Mouse (Mus musculus) hindbrain, embryonic 10.5 days (tissue): Measurements from ENCODE around the gene Klhl4. TPM values are rescaled to one million over a fixed set of nuclear protein-coding genes. Genes with fewer than 3 reads are reported as not detected.

ENCODE experiments used
- DNase-seq: peaks from one replicate; pipeline ENCODE4 v3.0.0-alpha.2; 2017; ENCODE audit warnings: low spot score
- H3K27ac ChIP-seq: fragments of 300-500 bp; sonication (generic); 2 replicates; pipeline ENCODE4 v1.5.1; 2016; ENCODE audit warnings: mild to moderate bottlenecking, moderate library complexity
- H3K27me3 ChIP-seq: fragments of 300-500 bp; sonication (generic); 2 replicates; pipeline ENCODE4 v1.6.1; 2016; ENCODE audit warnings: mild to moderate bottlenecking; ENCODE audit not compliant: poor library complexity, insufficient read depth, severe bottlenecking
- H3K36me3 ChIP-seq: fragments of 300-500 bp; sonication (generic); 2 replicates; pipeline ENCODE4 v1.6.1; 2016; ENCODE audit warnings: mild to moderate bottlenecking, moderate library complexity
- H3K4me1 ChIP-seq: fragments of 300-500 bp; sonication (generic); replicated peaks from 2 replicates; pipeline ENCODE4 v1.6.1; 2016; ENCODE audit warnings: mild to moderate bottlenecking
- H3K4me3 ChIP-seq: fragments of 300-500 bp; sonication (generic); 2 replicates; pipeline ENCODE4 v1.5.1; 2016; ENCODE audit warnings: mild to moderate bottlenecking, moderate library complexity
- H3K9me3 ChIP-seq: fragments of 300-500 bp; sonication (generic); 2 replicates; pipeline ENCODE4 v1.6.1; 2016; ENCODE audit warnings: mild to moderate bottlenecking, moderate library complexity
- WGBS: fragments of 180-500 bp; shearing (Covaris S2); methylation state at CpG from one replicate; pipeline ENCODE4 v1.1.7; 2016; 5-methylcytosine and 5-hydroxymethylcytosine counted together
- polyA plus RNA-seq: library from polyadenylated mRNA; unstranded; fragments of >200 nt; fragmentation: Nextera tagmentation; extraction: Ambion mirVana; gene quantifications from 2 replicates; pipeline ENCODE4 v1.2.1, GENCODE M21; 2016

Gene Klhl4
- 4.2 TPM in 2 replicates for polyA plus RNA-seq

GRCm38 (mm10) chrX:114473782-114474731 lies at the start of gene Klhl4:
Klhl4 (plus strand) TSS chrX:114474333.
- Histone ChIP-seq H3K4me3 (peak within 1 kb of the TSS; percentile 41), H3K4me1 (no peaks in the 10 kb centered on the region), H3K27me3 (no peaks in the 10 kb centered on the region), H3K27ac (peak within 1 kb of the TSS; percentile 40; the same call in 1 of the 2 replicates), H3K9me3 (no peaks in the 10 kb centered on the region), H3K36me3 (no peaks in the 10 kb centered on the region)
- 38% methylated on average over 14 of the region's 14 CpGs for WGBS
- peak; percentile 15 for DNase-seq

GRCm38 (mm10) chrX:114484153-114484552 lies 10.0 kb downstream of the Klhl4 start:
- Histone ChIP-seq H3K9me3 (no peaks in the 10 kb centered on the region), H3K27ac (no peak overlapping the region), H3K36me3 (no peaks in the 10 kb centered on the region), H3K4me3 (no peak overlapping the region), H3K4me1 (no peaks in the 10 kb centered on the region), H3K27me3 (no peaks in the 10 kb centered on the region)
- no peak for DNase-seq

- Histone ChIP-seq H3K9me3 (no peaks in the 10 kb centered on the region), H3K4me1 (no peaks in the 10 kb centered on the region), H3K36me3 (no peaks in the 10 kb centered on the region), H3K27me3 (no peaks in the 10 kb centered on the region), H3K27ac (no peak overlapping the region), H3K4me3 (no peak overlapping the region)
- DNase-seq: no peak
Measured at GRCm38 (mm10) chrX:114486691-114487090, 12.6 kb downstream of the Klhl4 start.

- H3K4me1 ChIP-seq: no peaks in the 10 kb centered on the region
- no peaks in the 10 kb centered on the region for H3K36me3 ChIP-seq
- WGBS: 39% methylated on average over 3 of the region's 3 CpGs
- H3K27me3 ChIP-seq: no peaks in the 10 kb centered on the region
- no peak overlapping the region for H3K27ac ChIP-seq
- H3K4me3 ChIP-seq: no peak overlapping the region
- DNase-seq: no peak
- H3K9me3 ChIP-seq: no peaks in the 10 kb centered on the region
Measured at GRCm38 (mm10) chrX:114558141-114558540, 84.0 kb downstream of the Klhl4 start.

GRCm38 (mm10) chrX:114582311-114582710 lies 108.2 kb downstream of the Klhl4 start:
- H3K4me1 ChIP-seq: no peaks in the 10 kb centered on the region
- no peaks in the 10 kb centered on the region for H3K36me3 ChIP-seq
- WGBS: 63% methylated on average over 1 of the region's 1 CpGs
- H3K4me3 ChIP-seq: no peak overlapping the region
- H3K9me3 ChIP-seq: no peaks in the 10 kb centered on the region
- DNase-seq: no peak
- H3K27ac ChIP-seq: no peak overlapping the region
- H3K27me3 ChIP-seq: no peaks in the 10 kb centered on the region
